Mouse (Mus musculus): ENCODE results near the gene Tmprss9. TPM values are rescaled to one million over a fixed set of nuclear protein-coding genes. Genes with fewer than 3 reads are reported as not detected.

The Tmprss9 gene
- polyA plus RNA-seq (2012; ENCODE audit: insufficient read depth, insufficient read length, low replicate concordance, missing spikeins) = not detected in 2 replicates

- Histone ChIP-seq H3K4me1 (ENCODE audit: control insufficient read depth, insufficient read depth, low read length) (no peaks in the 10 kb centered on the region; the same call in 1 of the 2 replicates), H3K27ac (ENCODE audit: insufficient read depth, low read depth, low read length) (no peak within 1 kb of the TSS), H3K4me3 (ENCODE audit: insufficient read depth, low read depth, low read length) (no peak within 1 kb of the TSS)
- no peak for TF ChIP-seq CTCF (IDR thresholded peaks at IDR 0.05; ENCODE audit: insufficient read depth, low read depth, low read length)
- TF ChIP-seq POLR2A (IDR thresholded peaks at IDR 0.05; ENCODE audit: insufficient read depth, low read depth, low read length) = no peak
- WGBS = 30% methylated on average over 9 of the region's 9 CpGs
Measured at GRCm38 (mm10) chr10:80871581-80871980, at the start of gene Tmprss9. TSS of gene Tmprss9 (plus strand) at chr10:80871848.

GRCm38 (mm10) chr10:80821991-80822390, 49.7 kb upstream of the Tmprss9 start:
- Histone ChIP-seq H3K27ac (ENCODE audit: insufficient read depth, low read depth, low read length) (no peak overlapping the region), H3K4me1 (ENCODE audit: control insufficient read depth, insufficient read depth, low read length) (no peaks in the 10 kb centered on the region), H3K4me3 (ENCODE audit: insufficient read depth, low read depth, low read length) (no peak overlapping the region)
- no peak for TF ChIP-seq CTCF (IDR thresholded peaks at IDR 0.05; ENCODE audit: insufficient read depth, low read depth, low read length)
- TF ChIP-seq POLR2A (IDR thresholded peaks at IDR 0.05; ENCODE audit: insufficient read depth, low read depth, low read length) = no peak
- 46% methylated on average over 2 of the region's 2 CpGs for WGBS

DNA sequence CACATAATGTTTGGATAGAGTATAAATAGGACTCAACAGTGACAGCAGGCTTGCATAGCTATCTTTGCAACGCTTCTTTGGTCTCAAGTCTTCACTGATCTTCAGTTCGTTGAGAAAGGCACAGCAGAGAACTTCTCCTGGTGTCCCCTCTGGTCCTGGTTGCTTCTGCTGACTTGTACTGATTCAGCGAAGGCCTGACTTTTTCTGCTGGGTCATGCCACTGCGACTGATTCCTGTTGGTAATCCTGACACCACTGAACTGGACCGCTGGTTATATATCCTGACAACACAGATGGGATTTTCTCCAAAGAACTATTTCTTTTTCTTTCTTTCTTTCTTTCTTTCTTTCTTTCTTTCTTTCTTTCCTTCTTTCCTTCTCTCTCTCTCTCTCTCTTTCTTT, 49.1 kb upstream of the Tmprss9 start:
- TF ChIP-seq POLR2A (IDR thresholded peaks at IDR 0.05; ENCODE audit: insufficient read depth, low read depth, low read length) (no peak), CTCF (IDR thresholded peaks at IDR 0.05; ENCODE audit: insufficient read depth, low read depth, low read length) (no peak)
- 91% methylated on average over 5 of the region's 5 CpGs for WGBS

GRCm38 (mm10) chr10:80823316-80823715, 48.3 kb upstream of the Tmprss9 start:
- no peak for TF ChIP-seq POLR2A (IDR thresholded peaks at IDR 0.05; ENCODE audit: insufficient read depth, low read depth, low read length)
- TF ChIP-seq CTCF (IDR thresholded peaks at IDR 0.05; ENCODE audit: insufficient read depth, low read depth, low read length) = no peak
- Histone ChIP-seq H3K4me3 (ENCODE audit: insufficient read depth, low read depth, low read length) (no peak overlapping the region), H3K4me1 (ENCODE audit: control insufficient read depth, insufficient read depth, low read length) (peaks cover 6% of the 10 kb centered on the region), H3K27ac (ENCODE audit: insufficient read depth, low read depth, low read length) (no peak overlapping the region)
- 94% methylated on average over 1 of the region's 1 CpGs for WGBS

More for the DNA sequence above, 49.1 kb upstream of the Tmprss9 start:
- no peak overlapping the region for H3K27ac ChIP-seq (ENCODE audit: insufficient read depth, low read depth, low read length)
- H3K4me3 ChIP-seq (ENCODE audit: insufficient read depth, low read depth, low read length) = no peak overlapping the region
- no peaks in the 10 kb centered on the region for H3K4me1 ChIP-seq (ENCODE audit: control insufficient read depth, insufficient read depth, low read length)

DNA sequence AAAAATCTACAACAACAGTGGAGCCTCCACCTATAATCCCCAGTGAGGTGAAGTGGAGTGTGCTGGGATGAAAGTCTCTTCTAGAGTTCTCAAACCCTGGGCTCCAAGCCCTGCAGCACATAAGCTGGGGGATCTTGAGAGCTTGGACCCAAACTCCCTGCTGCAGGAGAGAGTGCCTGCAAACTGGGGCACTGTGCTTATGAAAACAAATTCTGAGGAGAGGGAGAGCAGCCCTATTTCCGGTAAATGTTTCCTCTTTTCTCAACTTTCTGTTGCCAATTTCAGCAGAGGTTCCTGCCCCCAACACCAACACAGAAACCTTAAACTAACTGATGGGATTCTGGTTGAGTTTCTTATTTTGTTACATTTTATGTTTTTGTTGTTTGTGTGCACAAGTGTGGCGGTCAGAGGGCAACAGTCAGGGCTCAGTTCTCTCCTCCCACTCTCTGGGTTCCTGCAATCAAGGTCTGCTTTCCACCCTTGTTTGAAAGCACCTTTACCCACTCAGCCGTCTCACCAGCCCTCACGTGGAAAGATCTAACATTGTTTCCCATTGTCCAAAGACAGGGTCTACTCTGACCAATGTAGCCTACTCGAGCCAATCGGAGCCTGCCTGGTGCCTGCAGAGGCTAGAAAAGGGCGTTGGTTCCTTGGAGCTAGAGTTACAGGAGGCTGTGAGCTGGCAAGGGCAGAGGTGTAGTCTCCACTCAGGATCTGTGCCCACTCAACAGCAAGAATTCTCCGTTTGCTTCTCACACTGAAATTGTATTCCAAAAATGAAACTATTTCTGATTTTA, 47.6 kb upstream of the Tmprss9 start:
- Histone ChIP-seq H3K4me3 (ENCODE audit: insufficient read depth, low read depth, low read length) (no peak overlapping the region), H3K4me1 (ENCODE audit: control insufficient read depth, insufficient read depth, low read length) (peaks cover 10% of the 10 kb centered on the region), H3K27ac (ENCODE audit: insufficient read depth, low read depth, low read length) (no peak overlapping the region)
- TF ChIP-seq CTCF (IDR thresholded peaks at IDR 0.05; ENCODE audit: insufficient read depth, low read depth, low read length) = no peak
- no peak for TF ChIP-seq POLR2A (IDR thresholded peaks at IDR 0.05; ENCODE audit: insufficient read depth, low read depth, low read length)
- WGBS = 63% methylated on average over 8 of the region's 8 CpGs

DNA sequence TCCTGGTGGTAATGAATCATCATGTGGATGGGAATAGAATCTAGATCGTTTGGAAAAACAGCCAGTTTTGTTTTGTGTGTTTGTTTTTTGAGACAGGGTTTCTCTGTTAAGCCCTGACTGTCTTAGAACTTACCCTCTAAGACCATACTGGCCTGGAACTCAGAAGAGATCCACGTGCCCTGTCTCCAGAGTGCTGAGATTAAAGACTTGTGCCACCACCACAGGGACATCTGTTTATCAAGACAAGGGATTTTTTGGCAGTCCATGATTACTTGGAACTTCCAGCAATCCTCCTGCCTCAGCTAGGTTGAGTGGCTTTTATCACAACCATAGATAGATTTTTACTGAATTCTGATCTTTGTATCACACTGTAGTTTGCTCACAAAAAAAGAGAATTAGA, 46.8 kb upstream of the Tmprss9 start:
- WGBS = 59% methylated on average over 2 of the region's 2 CpGs
- H3K4me1 ChIP-seq (ENCODE audit: control insufficient read depth, insufficient read depth, low read length) = peaks cover 10% of the 10 kb centered on the region
- no peak for TF ChIP-seq POLR2A (IDR thresholded peaks at IDR 0.05; ENCODE audit: insufficient read depth, low read depth, low read length)
- no peak overlapping the region for H3K4me3 ChIP-seq (ENCODE audit: insufficient read depth, low read depth, low read length)
- H3K27ac ChIP-seq (ENCODE audit: insufficient read depth, low read depth, low read length) = no peak overlapping the region

DNA sequence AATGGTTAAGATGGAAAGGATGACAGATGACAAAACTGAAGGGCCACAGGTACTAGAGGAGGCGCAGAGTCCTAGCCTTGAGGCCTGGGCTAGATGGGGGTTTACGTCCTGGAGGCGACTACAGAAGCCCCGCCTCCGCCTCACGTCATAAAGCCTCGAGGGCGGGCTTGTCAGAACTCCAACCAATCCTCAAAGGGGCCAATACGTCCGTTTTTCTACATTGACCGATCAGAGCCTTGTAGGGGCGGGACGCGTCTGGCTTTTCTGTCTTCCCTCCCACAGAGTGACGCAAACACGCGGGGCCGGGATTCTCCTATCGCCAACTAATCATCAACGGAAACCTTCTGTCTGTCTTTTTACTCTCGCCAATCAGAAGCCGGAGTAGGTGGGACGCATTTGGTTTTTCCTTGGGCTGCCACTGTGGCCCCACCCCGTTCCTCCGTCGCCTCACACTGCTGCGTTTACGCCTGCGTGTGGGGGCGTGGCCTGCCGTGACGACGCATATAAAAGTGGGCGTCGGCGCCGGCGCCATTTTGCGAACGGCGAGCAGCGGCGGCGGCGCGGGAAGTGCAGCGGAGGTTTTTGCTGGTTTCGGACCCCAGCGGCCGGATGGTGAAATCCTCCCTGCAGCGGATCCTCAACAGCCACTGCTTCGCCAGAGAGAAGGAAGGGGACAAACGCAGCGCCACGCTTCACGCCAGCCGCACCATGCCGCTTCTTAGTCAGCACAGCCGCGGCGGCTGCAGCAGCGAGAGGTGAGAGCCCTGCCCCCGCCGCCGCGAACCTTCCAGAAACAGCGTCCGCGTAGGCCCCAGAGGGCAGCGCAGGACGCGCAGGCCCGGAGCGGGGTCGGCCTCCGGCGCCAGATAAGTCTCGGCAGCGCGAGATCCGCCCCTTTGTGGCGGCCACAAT, 45.2 kb upstream of the Tmprss9 start, which contains the start of gene Oaz1:
Oaz1 (plus strand) TSS at position 506 of the 912 bp plus-strand sequence.
- no peak for TF ChIP-seq CTCF (IDR thresholded peaks at IDR 0.05; ENCODE audit: insufficient read depth, low read depth, low read length)
- TF ChIP-seq POLR2A (IDR thresholded peaks at IDR 0.05; ENCODE audit: insufficient read depth, low read depth, low read length) = peak; percentile 87
- H3K4me1 ChIP-seq (ENCODE audit: control insufficient read depth, insufficient read depth, low read length) = peaks cover 10% of the 10 kb centered on the region
- H3K4me3 ChIP-seq (ENCODE audit: insufficient read depth, low read depth, low read length) = peak within 1 kb of the TSS; percentile 77
- under 1% methylated on average over 81 of the region's 82 CpGs for WGBS
- H3K27ac ChIP-seq (ENCODE audit: insufficient read depth, low read depth, low read length) = peak within 1 kb of the TSS; percentile 89

- Histone ChIP-seq H3K4me1 (ENCODE audit: control insufficient read depth, insufficient read depth, low read length) (peaks cover 10% of the 10 kb centered on the region), H3K4me3 (ENCODE audit: insufficient read depth, low read depth, low read length) (peak overlapping the region; percentile 77), H3K27ac (ENCODE audit: insufficient read depth, low read depth, low read length) (no peak overlapping the region)
- no peak for TF ChIP-seq CTCF (IDR thresholded peaks at IDR 0.05; ENCODE audit: insufficient read depth, low read depth, low read length)
- no peak for TF ChIP-seq POLR2A (IDR thresholded peaks at IDR 0.05; ENCODE audit: insufficient read depth, low read depth, low read length)
- 3% methylated on average over 29 of the region's 29 CpGs for WGBS
Measured at GRCm38 (mm10) chr10:80827063-80827869, 44.4 kb upstream of the Tmprss9 start.
